Mouse (Mus musculus) CH12.LX (cell line): ENCODE measurements around the gene Gm37240. TPM values are rescaled to one million over a fixed set of nuclear protein-coding genes. Genes with fewer than 3 reads are reported as not detected.

Source experiments
- DNase-seq: peaks from one replicate; pipeline ENCODE4 v3.0.0-alpha.2; 2013; ENCODE audit errors: extremely low read depth
- H3K27ac ChIP-seq: 2 replicates; pipeline ENCODE4 v1.5.1; 2012; ENCODE audit warnings: low read depth, mild to moderate bottlenecking, control low read depth, moderate library complexity; ENCODE audit not compliant: insufficient read depth
- H3K27me3 ChIP-seq: replicated peaks from 2 replicates; pipeline ENCODE3; 2012; ENCODE audit warnings: inconsistent platforms
- H3K36me3 ChIP-seq, 2 experiments: replicated peaks in 1 of 2; 2 replicates each; pipeline versions ENCODE3 to v1.6.1; 2012; ENCODE audit warnings: inconsistent platforms in 1 of 2, low read length in 1 of 2, mild to moderate bottlenecking in 1 of 2, mixed read lengths in 1 of 2, moderate library complexity in 1 of 2; ENCODE audit not compliant: control insufficient read depth in 1 of 2, insufficient read depth in 1 of 2
- H3K4me1 ChIP-seq, 2 experiments: 2 replicates each; pipeline ENCODE4 v1.6.1; 2012; ENCODE audit warnings: inconsistent platforms in 1 of 2, moderate library complexity in 1 of 2; ENCODE audit not compliant: insufficient read depth in 2 of 2, control insufficient read depth in 1 of 2
- H3K4me2 ChIP-seq: 2 replicates; pipeline ENCODE4 v1.6.1; 2012; ENCODE audit warnings: low read depth, mild to moderate bottlenecking, control low read depth; ENCODE audit not compliant: poor library complexity, insufficient read depth, severe bottlenecking
- H3K4me3 ChIP-seq, 3 experiments: fragments of 150-350 bp in 1 of 3; sonication (generic) in 1 of 3; replicated peaks in 1 of 3; 2 replicates each; pipeline versions ENCODE3 to v1.5.1; 2011 to 2012; ENCODE audit warnings: low read depth in 2 of 3, low read length in 2 of 3, mild to moderate bottlenecking in 2 of 3, moderate library complexity in 2 of 3, control low read depth in 1 of 3, improper control_type of control experiment in 1 of 3, inconsistent platforms in 1 of 3, mixed read lengths in 1 of 3; ENCODE audit not compliant: poor library complexity in 1 of 3
- H3K79me2 ChIP-seq: replicated peaks from 2 replicates; pipeline ENCODE4 v1.6.1; 2012; ENCODE audit warnings: mild to moderate bottlenecking, moderate library complexity; ENCODE audit not compliant: control insufficient read depth, poor library complexity, insufficient read depth, severe bottlenecking; ENCODE audit errors: extremely low read depth
- H3K9ac ChIP-seq: 2 replicates; pipeline ENCODE4 v1.6.1; 2012; ENCODE audit warnings: low read depth, mild to moderate bottlenecking, control low read depth, moderate library complexity; ENCODE audit not compliant: insufficient read depth
- H3K9me3 ChIP-seq: replicated peaks from 2 replicates; pipeline ENCODE3; 2012; ENCODE audit warnings: low read length, inconsistent platforms, mixed read lengths
- BHLHE40 ChIP-seq: IDR thresholded peaks from 2 replicates; pipeline ENCODE4 v1.6.1; 2011; ENCODE audit warnings: mild to moderate bottlenecking, low read depth, low read length, improper control_type of control experiment
- CTCF ChIP-seq, 2 experiments: IDR thresholded peaks in 1 of 2; conservative IDR thresholded peaks in 1 of 2; 2 replicates each; pipeline ENCODE4 v1.5.1; 2011 to 2012; ENCODE audit warnings: low read depth in 2 of 2, low read length in 2 of 2, improper control_type of control experiment in 1 of 2, inconsistent platforms in 1 of 2, mild to moderate bottlenecking in 1 of 2, moderate library complexity in 1 of 2
- E2F4 ChIP-seq: IDR thresholded peaks from 2 replicates; pipeline ENCODE4 v1.6.1; 2011; ENCODE audit warnings: low read depth, low read length, improper control_type of control experiment; ENCODE audit not compliant: insufficient replicate concordance
- ETS1 ChIP-seq: conservative IDR thresholded peaks from 2 replicates; pipeline ENCODE4 v1.6.1; 2012; ENCODE audit warnings: low read depth, mild to moderate bottlenecking, inconsistent platforms, low read length, improper control_type of control experiment, moderate library complexity
- HCFC1 ChIP-seq: IDR thresholded peaks from 2 replicates; pipeline ENCODE4 v1.6.1; 2012; ENCODE audit warnings: low read depth, mild to moderate bottlenecking, inconsistent platforms, low read length, improper control_type of control experiment
- JUN ChIP-seq: IDR thresholded peaks from 2 replicates; pipeline ENCODE4 v1.6.1; 2011; ENCODE audit warnings: low read depth, mild to moderate bottlenecking, low read length, improper control_type of control experiment, moderate library complexity; ENCODE audit not compliant: insufficient read depth
- KAT2A ChIP-seq: IDR thresholded peaks from 2 replicates; pipeline ENCODE4 v1.6.1; 2012; ENCODE audit warnings: low read length, improper control_type of control experiment, inconsistent platforms; ENCODE audit not compliant: insufficient replicate concordance
- MAX ChIP-seq: IDR thresholded peaks from 2 replicates; pipeline ENCODE4 v1.6.1; 2011; ENCODE audit warnings: low read length, improper control_type of control experiment
- MAZ ChIP-seq: IDR thresholded peaks from 2 replicates; pipeline ENCODE4 v1.6.1; 2012; ENCODE audit warnings: low read depth, mild to moderate bottlenecking, inconsistent platforms, low read length, improper control_type of control experiment, moderate library complexity
- MEF2A ChIP-seq: IDR thresholded peaks from 2 replicates; pipeline ENCODE4 v1.6.1; 2014; ENCODE audit warnings: low read depth, mild to moderate bottlenecking, inconsistent platforms, low read length, improper control_type of control experiment, borderline replicate concordance
- MXI1 ChIP-seq: IDR thresholded peaks from 2 replicates; pipeline ENCODE4 v1.6.1; 2011; ENCODE audit warnings: mild to moderate bottlenecking, low read depth, low read length, improper control_type of control experiment
- NELFE ChIP-seq: IDR thresholded peaks from 2 replicates; pipeline ENCODE4 v1.6.1; 2011; ENCODE audit warnings: low read depth, low read length, improper control_type of control experiment
- PAX5 ChIP-seq: IDR thresholded peaks from 2 replicates; pipeline ENCODE4 v1.6.1; 2012; ENCODE audit warnings: low read length, inconsistent platforms, mixed read lengths
- RCOR1 ChIP-seq: conservative IDR thresholded peaks from 2 replicates; pipeline ENCODE4 v1.6.1; 2012; ENCODE audit warnings: low read depth, mild to moderate bottlenecking, inconsistent platforms, low read length, improper control_type of control experiment
- SIN3A ChIP-seq: IDR thresholded peaks from 2 replicates; pipeline ENCODE4 v1.6.1; 2012; ENCODE audit warnings: low read length, improper control_type of control experiment, inconsistent platforms
- TBP ChIP-seq: conservative IDR thresholded peaks from 2 replicates; pipeline ENCODE4 v1.6.1; 2011; ENCODE audit warnings: low read depth, low read length, improper control_type of control experiment
- USF1 ChIP-seq: IDR thresholded peaks from 2 replicates; pipeline ENCODE4 v1.6.1; 2014; ENCODE audit warnings: low read depth, mild to moderate bottlenecking, inconsistent platforms, low read length, improper control_type of control experiment
- ZKSCAN1 ChIP-seq: IDR thresholded peaks from 2 replicates; pipeline ENCODE4 v1.6.1; 2012; ENCODE audit warnings: low read depth, inconsistent platforms, low read length, improper control_type of control experiment, borderline replicate concordance
- ZMIZ1 ChIP-seq: IDR thresholded peaks from 2 replicates; pipeline ENCODE4 v1.6.1; 2012; ENCODE audit warnings: low read depth, mild to moderate bottlenecking, inconsistent platforms, low read length, improper control_type of control experiment
- ZNF384 ChIP-seq: IDR thresholded peaks from 2 replicates; pipeline ENCODE4 v1.6.1; 2012; ENCODE audit warnings: low read depth, low read length, improper control_type of control experiment, inconsistent platforms
- dilution Hi-C: fragments of 300-500 bp; cut with MboI; formaldehyde crosslinking; loops from 2 replicates; pipeline ENCODE4 v1.14.3; 2020; ENCODE audit warnings: low sequenced_read_pairs; ENCODE audit not compliant: extremely low pct_unique_long_range_greater_than_20kb, extremely low pct_ligation_motif_present
- in situ Hi-C: fragments of 300-500 bp; cut with MboI; formaldehyde crosslinking; loops from 3 replicates; pipeline ENCODE4 v1.14.3; 2019; ENCODE audit warnings: low sequenced_read_pairs, low pct_ligation_motif_present, low pct_unique_long_range_greater_than_20kb, mixed read lengths
- polyA plus RNA-seq: library from polyadenylated mRNA; unstranded; fragments of >175 nt; gene quantifications from 2 replicates; pipeline ENCODE4 v1.2.1, GENCODE M21; 2012; ENCODE audit warnings: low read depth; ENCODE audit not compliant: insufficient read length
- total RNA-seq, 2 experiments: library from RNA; depleted of rRNA; stranded (reverse); fragments of 300-350 nt in 1 of 2; fragments of >200 nt in 1 of 2; gene quantifications; 2 replicates each; pipeline ENCODE4 v1.2.3; 2012 to 2014

Gm37240 gene
- total and polyA plus RNA-seq, 3 experiments = 0.08 to 0.19 (median 0.14) TPM

GRCm38 (mm10) chr3:85859311-85859710, 28.0 kb downstream of the Gm37240 start:
- Histone ChIP-seq H3K9ac (no peak overlapping the region), H3K36me3 (no peaks in the 10 kb centered on the region), H3K27ac (no peak overlapping the region), H3K27me3 (no peaks in the 10 kb centered on the region), H3K4me2 (no peak overlapping the region), H3K4me1 (0 out of 4 replicates have a peak, but pooled peaks cover 3% of the 10 kb centered on the region in 2 experiments), H3K4me3 (no peak overlapping the region), H3K9me3 (no peaks in the 10 kb centered on the region), H3K79me2 (no peaks in the 10 kb centered on the region)
- in situ Hi-C loops = no loop called here
- TF ChIP-seq SIN3A (no peak), PAX5 (no peak)
- DNase-seq = no peak
- dilution Hi-C loops = no loop called here

- no peak overlapping the region for H3K4me2 ChIP-seq
Observed at GRCm38 (mm10) chr3:85858140-85859135, 28.9 kb downstream of the Gm37240 start.

GRCm38 (mm10) chr3:85857083-85857482, 30.2 kb downstream of the Gm37240 start:
- in situ Hi-C loops = no loop called here

More at GRCm38 (mm10) chr3:85858140-85859135, 28.9 kb downstream of the Gm37240 start:
- in situ Hi-C loops (no loop called here), dilution Hi-C loops (no loop called here)
- TF ChIP-seq TBP = no peak
- TF ChIP-seq MAX = no peak
- TF ChIP-seq MEF2A = no peak
- no peak for TF ChIP-seq CTCF (conservative IDR thresholded peaks at IDR 0.05 in 1 of 2, IDR thresholded peaks at IDR 0.05 in 1 of 2; ENCODE audit: low read depth in 2 of 2, low read length in 2 of 2)
- no peak for TF ChIP-seq JUN
- TF ChIP-seq NELFE = no peak
- TF ChIP-seq ZMIZ1 = no peak
- TF ChIP-seq HCFC1 = no peak
- TF ChIP-seq MAZ = no peak
- TF ChIP-seq E2F4 = no peak
- no peak for TF ChIP-seq KAT2A
- no peak for TF ChIP-seq BHLHE40
- no peak for TF ChIP-seq USF1
- no peaks in the 10 kb centered on the region for H3K36me3 ChIP-seq
- H3K9me3 ChIP-seq = no peaks in the 10 kb centered on the region
- no peak overlapping the region for H3K27ac ChIP-seq
- H3K4me3 ChIP-seq = no peak overlapping the region
- DNase-seq = no peak
- 0 out of 4 replicates have a peak, but pooled peaks cover 3% of the 10 kb centered on the region in 2 experiments for H3K4me1 ChIP-seq
- no peaks in the 10 kb centered on the region for H3K79me2 ChIP-seq
- H3K27me3 ChIP-seq = no peaks in the 10 kb centered on the region
- H3K9ac ChIP-seq = no peak overlapping the region

More at GRCm38 (mm10) chr3:85857083-85857482, 30.2 kb downstream of the Gm37240 start:
- Histone ChIP-seq H3K27ac (no peak overlapping the region), H3K9ac (no peak overlapping the region), H3K4me3 (no peak overlapping the region), H3K4me1 (0 out of 4 replicates have a peak, but pooled peaks cover 3% of the 10 kb centered on the region in 2 experiments), H3K9me3 (no peaks in the 10 kb centered on the region), H3K79me2 (no peaks in the 10 kb centered on the region), H3K4me2 (no peak overlapping the region), H3K27me3 (no peaks in the 10 kb centered on the region), H3K36me3 (no peaks in the 10 kb centered on the region)
- DNase-seq = no peak
- dilution Hi-C loops = no loop called here
- no peak for TF ChIP-seq RCOR1
- no peak for TF ChIP-seq MXI1
- TF ChIP-seq HCFC1 = no peak
- no peak for TF ChIP-seq ZNF384
- no peak for TF ChIP-seq ZKSCAN1
- no peak for TF ChIP-seq ETS1
- TF ChIP-seq NELFE = no peak
